Mouse (Mus musculus) liver, embryonic 14.5 days (tissue): ENCODE data around the gene Atxn1.

Experiments used
- CTCF ChIP-seq: IDR thresholded peaks from 2 replicates; pipeline ENCODE4 v1.5.1; 2016; ENCODE audit warnings: antibody characterized with exemption, low read depth, control low read depth
- EP300 ChIP-seq: IDR thresholded peaks from 2 replicates; pipeline ENCODE4 v1.6.1; 2016; ENCODE audit warnings: antibody characterized with exemption, low read depth

GRCm38 (mm10) chr13:45749937-45750336 lies 214.9 kb downstream of the Atxn1 start:
- TF ChIP-seq CTCF (no peak), EP300 (no peak)
